In genomic region chr2:120539778-120540208, GRCm38 (mm10) we compare ENCODE assay signal across 7 mouse cellular contexts. TPM values are rescaled to one million over a fixed set of nuclear protein-coding genes. Genes with fewer than 3 reads are reported as not detected.
A peak's percentile ranks its signal among the peaks of the same experiment; 100 is the strongest.
DNase-seq lines count a peak whose midpoint lies in the region; ATAC-seq lines count a peak whose summit lies in the region.

No protein-coding gene starts in this region.

- no peak overlapping the region for H3K4me3 ChIP-seq in intestine, embryonic 15.5 days (replicated peaks)
- no peak overlapping the region for H3K4me3 ChIP-seq in midbrain, embryonic 15.5 days
- no peak overlapping the region for H3K4me3 ChIP-seq in stomach, embryonic 15.5 days (replicated peaks)

- no peaks in the 10 kb centered on the region for H3K9me3 ChIP-seq in intestine, embryonic 15.5 days
- H3K9me3 ChIP-seq in midbrain, embryonic 15.5 days = no peaks in the 10 kb centered on the region
- H3K9me3 ChIP-seq in stomach, embryonic 15.5 days = no peaks in the 10 kb centered on the region

- peak; percentile 97 for ATAC-seq in intestine, embryonic 15.5 days
- peak; percentile 67; the same call in 1 of the 2 replicates for ATAC-seq in midbrain, embryonic 15.5 days (replicated peaks)
- peak; percentile 95 for ATAC-seq in stomach, embryonic 15.5 days (ENCODE audit: insufficient read depth, low FRiP score, low read depth)

- DNase-seq in adrenal gland, adult 18-20 months (ENCODE audit: low spot score in 2 of 2) = peak; percentile 36 to 40
- peak; percentile 25 for DNase-seq in cerebellum, adult 11-12 months
- DNase-seq in gastrocnemius, postnatal 36 days = peak; percentile 30 to 75
- peak; percentile 73 to 84 for DNase-seq in left cerebral cortex, adult 9 months (ENCODE audit: low spot score in 2 of 2)

- H3K36me3 ChIP-seq in intestine, embryonic 15.5 days = peaks cover 12% of the 10 kb centered on the region
- H3K36me3 ChIP-seq in midbrain, embryonic 15.5 days (replicated peaks) = peaks cover 9% of the 10 kb centered on the region
- H3K36me3 ChIP-seq in stomach, embryonic 15.5 days = peaks cover 7% of the 10 kb centered on the region

- no peaks in the 10 kb centered on the region for H3K27me3 ChIP-seq in intestine, embryonic 15.5 days (replicated peaks)
- no peaks in the 10 kb centered on the region for H3K27me3 ChIP-seq in midbrain, embryonic 15.5 days (replicated peaks)
- H3K27me3 ChIP-seq in stomach, embryonic 15.5 days (replicated peaks) = no peaks in the 10 kb centered on the region

- 30% methylated on average over 1 of the region's 1 CpGs for WGBS in intestine, embryonic 15.5 days
- 25% methylated on average over 1 of the region's 1 CpGs for WGBS in midbrain, embryonic 15.5 days
- 12% methylated on average over 1 of the region's 1 CpGs for WGBS in stomach, embryonic 15.5 days

- H3K27ac ChIP-seq in intestine, embryonic 15.5 days = 0 out of 2 replicates have a peak overlapping the region, but pooled peaks have one; percentile 51
- H3K27ac ChIP-seq in midbrain, embryonic 15.5 days = no peak overlapping the region
- H3K27ac ChIP-seq in stomach, embryonic 15.5 days = peak overlapping the region; percentile 65

- peaks cover 3% of the 10 kb centered on the region; the same call in 1 of the 2 replicates for H3K4me1 ChIP-seq in intestine, embryonic 15.5 days (replicated peaks)
- H3K4me1 ChIP-seq in midbrain, embryonic 15.5 days = 0 out of 2 replicates have a peak, but pooled peaks cover 3% of the 10 kb centered on the region
- H3K4me1 ChIP-seq in stomach, embryonic 15.5 days = no peaks in the 10 kb centered on the region

- intact Hi-C loops in gastrocnemius, postnatal 36 days (cut with DNase I) = no loop called here

- peak overlapping the region; percentile 33 for H3K4me2 ChIP-seq in intestine, embryonic 15.5 days (replicated peaks)
- H3K4me2 ChIP-seq in midbrain, embryonic 15.5 days = no peak overlapping the region
- H3K4me2 ChIP-seq in stomach, embryonic 15.5 days = no peak overlapping the region

- no peak overlapping the region for H3K9ac ChIP-seq in intestine, embryonic 15.5 days
- H3K9ac ChIP-seq in midbrain, embryonic 15.5 days = no peak overlapping the region
- H3K9ac ChIP-seq in stomach, embryonic 15.5 days = no peak overlapping the region

RNA-seq across cellular contexts. Expression of gene Zfp106, which starts 23.9 kb away (rescaled TPM):
- total RNA-seq in adrenal gland, adult 18-20 months (2021) = 100 to 1,000 TPM; 103 to 117 TPM
- total RNA-seq in gastrocnemius, postnatal 36 days (2021) = 100 to 1,000 TPM; 507 to 640 TPM
- polyA plus RNA-seq in intestine, embryonic 15.5 days (2015; fragmentation: Nextera tagmentation; extraction: Ambion mirVana) = 46.1 and 46.5 TPM in 2 replicates
- polyA plus RNA-seq in midbrain, embryonic 15.5 days (2015; fragmentation: Nextera tagmentation; extraction: Ambion mirVana) = 43.6 and 49.3 TPM in 2 replicates
- polyA plus RNA-seq in stomach, embryonic 15.5 days (2015; fragmentation: Nextera tagmentation; extraction: Ambion mirVana) = 48.0 and 48.1 TPM in 2 replicates

RNA-seq across cellular contexts. Expression of gene Snap23, which starts 27.7 kb away (rescaled TPM):
- 10 to 100 TPM; 62.0 to 63.1 TPM for total RNA-seq in adrenal gland, adult 18-20 months (2021)
- total RNA-seq in gastrocnemius, postnatal 36 days (2021) = 10 to 100 TPM; 40.8 to 42.1 TPM
- 47.2 and 51.0 TPM in 2 replicates for polyA plus RNA-seq in intestine, embryonic 15.5 days (2015; fragmentation: Nextera tagmentation; extraction: Ambion mirVana)
- 15.2 TPM in 2 replicates for polyA plus RNA-seq in midbrain, embryonic 15.5 days (2015; fragmentation: Nextera tagmentation; extraction: Ambion mirVana)
- polyA plus RNA-seq in stomach, embryonic 15.5 days (2015; fragmentation: Nextera tagmentation; extraction: Ambion mirVana) = 43.5 and 50.6 TPM in 2 replicates

Comparison
In these comparisons a context has a peak if more than half of its experiments do, and no peak if none do; other contexts are left out.
1. DNase-seq: peak in every context shown above with its lines; median percentile 78 in left cerebral cortex, adult 9 months; 52 in gastrocnemius, postnatal 36 days; 38 in adrenal gland, adult 18-20 months; 25 in cerebellum, adult 11-12 months.